Mouse (Mus musculus) retina, postnatal 7 days (tissue): ENCODE measurements at regions not wholly inside any gene's neighbourhood (a gene's known extent, or its start where the extent isn't known, plus 50 kb on each side); places are given as distances from the start of the nearest gene placed in this dataset.

Source experiments
- DNase-seq: peaks from one replicate; pipeline ENCODE4 v3.0.0-alpha.2; 2012; ENCODE audit warnings: low read depth, low spot score

GRCm38 (mm10) chr13:44235941-44236340 lies 451.4 kb downstream of the Cd83 start:
- no peak for DNase-seq

GRCm38 (mm10) chr13:44238308-44238707 lies 453.7 kb downstream of the Cd83 start:
- DNase-seq: no peak

GRCm38 (mm10) chr13:44243211-44243610 lies 458.6 kb downstream of the Cd83 start:
- no peak for DNase-seq

GRCm38 (mm10) chr13:44246714-44247251 lies 462.2 kb downstream of the Cd83 start:
- no peak for DNase-seq

GRCm38 (mm10) chr13:44247861-44248260 lies 463.3 kb downstream of the Cd83 start:
- no peak for DNase-seq

- no peak for DNase-seq
Measured at GRCm38 (mm10) chr13:44248401-44248800, 463.8 kb downstream of the Cd83 start.

GRCm38 (mm10) chr13:44249119-44249518 lies 464.5 kb downstream of the Cd83 start:
- DNase-seq: no peak

- DNase-seq: no peak
Measured at GRCm38 (mm10) chr13:44250474-44251201, 466.1 kb downstream of the Cd83 start.

- no peak for DNase-seq
Measured at GRCm38 (mm10) chr13:44251503-44251902, 466.9 kb downstream of the Cd83 start.

GRCm38 (mm10) chr13:44252496-44252895 lies 467.9 kb downstream of the Cd83 start:
- DNase-seq: no peak

GRCm38 (mm10) chr13:44258422-44258821 lies 470.9 kb upstream of the Jarid2 start:
- no peak for DNase-seq

- DNase-seq: no peak
Measured at GRCm38 (mm10) chr13:44260039-44260438, 469.2 kb upstream of the Jarid2 start.

GRCm38 (mm10) chr13:44260637-44261333 lies 468.5 kb upstream of the Jarid2 start:
- DNase-seq: no peak

- no peak for DNase-seq
Measured at GRCm38 (mm10) chr13:44272746-44273524, 456.3 kb upstream of the Jarid2 start.

GRCm38 (mm10) chr13:44277952-44278351 lies 451.3 kb upstream of the Jarid2 start:
- no peak for DNase-seq

GRCm38 (mm10) chr13:44279036-44279435 lies 450.2 kb upstream of the Jarid2 start:
- DNase-seq: no peak

- DNase-seq: no peak
Measured at GRCm38 (mm10) chr13:44280296-44280695, 449.0 kb upstream of the Jarid2 start.

GRCm38 (mm10) chr13:44281796-44282195 lies 447.5 kb upstream of the Jarid2 start:
- no peak for DNase-seq

- no peak for DNase-seq
Measured at GRCm38 (mm10) chr13:44282306-44282705, 447.0 kb upstream of the Jarid2 start.

GRCm38 (mm10) chr13:44282731-44283571 lies 446.3 kb upstream of the Jarid2 start:
- DNase-seq: no peak

GRCm38 (mm10) chr13:44285881-44286280 lies 443.4 kb upstream of the Jarid2 start:
- DNase-seq: no peak
